Mouse (Mus musculus) adrenal gland, postnatal 10 days (tissue): ENCODE results near the gene Scin. TPM values are rescaled to one million over a fixed set of nuclear protein-coding genes. Genes with fewer than 3 reads are reported as not detected.
"Not testable (repeated sequence)": the region's sequence is repeated elsewhere in the genome, so short reads cannot be mapped to it uniquely, and the experiment has no call there.

Experiments used
- DNase-seq: peaks from one replicate; pipeline ENCODE4 v3.0.0; 2021; ENCODE audit warnings: mixed read lengths
- long read RNA-seq, 2 experiments: library from polyadenylated mRNA; stranded (forward); transcript quantifications; one replicate each; pipeline ENCODE4 v2.0.0; 2021
- total RNA-seq, 2 experiments: library from RNA; stranded (reverse); gene quantifications; 2 replicates each; pipeline ENCODE4 v1.2.3; 2021

The Scin gene
- total RNA-seq, result under 1 TPM; 0.45 to 0.63 TPM
- long read RNA-seq, experiment 1, result 0 reads
- long read RNA-seq, experiment 2, partial matches to known transcripts, result 0 of 1 reads
- long read RNA-seq, experiment 2, other reads (novel, unspliced or antisense), result 0 of 1 reads

DNA sequence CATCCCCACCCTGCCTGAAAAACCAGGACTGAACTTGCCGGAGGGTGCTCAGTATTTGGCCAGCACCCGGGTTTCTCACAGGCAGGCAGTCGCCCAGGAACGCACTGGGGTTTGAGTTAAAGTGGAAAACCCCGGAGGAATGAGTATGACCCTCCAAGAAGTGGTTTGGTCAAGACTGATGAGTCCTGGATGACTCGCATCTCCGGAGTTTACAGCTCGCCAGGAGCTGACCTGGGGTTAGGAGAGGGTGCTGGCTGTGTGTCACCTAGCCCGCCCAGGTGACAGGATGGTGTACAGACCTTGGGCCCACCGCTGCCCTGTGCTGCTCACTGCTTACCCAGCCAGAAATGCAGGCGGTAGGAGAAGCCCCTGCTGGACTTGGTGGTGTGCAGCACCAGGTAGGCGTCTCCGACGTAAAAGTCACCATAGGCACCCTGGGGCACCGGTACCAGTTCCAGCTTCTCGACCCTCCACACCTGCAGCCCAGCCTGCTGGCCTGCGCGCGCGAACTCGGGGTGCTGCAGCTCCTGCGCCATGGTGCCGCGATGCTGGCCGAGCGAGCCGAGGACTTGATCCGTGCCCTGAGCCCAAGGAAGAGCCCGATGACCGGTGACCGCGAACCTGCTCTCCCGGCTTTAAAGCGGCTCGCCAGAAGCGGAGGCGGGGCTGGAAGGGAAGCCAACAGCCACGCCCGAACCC is at the start of gene Scin:
Scin (minus strand) TSS at position 656 of the 699 bp plus-strand sequence.
- DNase-seq, result peak; percentile 46

DNA sequence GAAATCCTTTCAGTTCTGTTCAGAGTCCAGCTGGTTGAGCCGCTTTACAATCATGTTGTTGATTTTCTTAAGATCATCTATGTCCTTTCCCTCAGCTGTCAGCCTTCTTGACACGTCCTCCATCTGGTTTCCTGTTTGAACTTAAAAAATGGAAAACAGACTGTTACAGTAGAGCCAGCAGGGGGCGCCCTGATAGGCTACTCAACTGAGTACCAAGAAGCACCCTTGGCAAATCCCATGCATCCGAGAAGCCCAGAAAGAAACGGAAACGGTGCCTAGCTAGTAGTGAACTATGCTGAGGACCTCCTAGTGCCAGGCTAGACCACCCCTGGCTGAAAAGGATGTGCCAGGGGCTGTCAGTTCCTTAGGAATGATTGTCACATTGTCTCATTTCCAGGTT is 43.1 kb upstream of the Scin start:
- peak; percentile 57 for DNase-seq

DNA sequence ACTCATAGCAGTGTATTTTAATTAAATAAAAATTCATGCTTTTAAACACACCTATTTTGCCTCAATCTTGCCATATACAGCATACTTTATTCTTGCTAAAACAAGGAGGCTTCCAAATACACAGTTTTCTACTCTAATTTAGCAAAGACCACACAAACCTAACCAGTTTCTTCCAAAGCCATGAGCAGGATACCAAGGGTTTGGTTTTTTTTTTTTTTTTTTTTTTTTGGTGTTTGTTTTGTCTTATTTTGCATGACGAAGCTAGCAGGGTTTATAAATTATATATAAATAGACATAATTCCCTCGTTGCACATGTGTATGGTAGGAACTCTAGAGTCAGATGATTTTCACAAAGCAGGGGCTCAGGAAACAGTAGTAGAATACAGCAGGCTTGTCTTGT is 42.1 kb upstream of the Scin start:
- DNase-seq, result no peak

DNA sequence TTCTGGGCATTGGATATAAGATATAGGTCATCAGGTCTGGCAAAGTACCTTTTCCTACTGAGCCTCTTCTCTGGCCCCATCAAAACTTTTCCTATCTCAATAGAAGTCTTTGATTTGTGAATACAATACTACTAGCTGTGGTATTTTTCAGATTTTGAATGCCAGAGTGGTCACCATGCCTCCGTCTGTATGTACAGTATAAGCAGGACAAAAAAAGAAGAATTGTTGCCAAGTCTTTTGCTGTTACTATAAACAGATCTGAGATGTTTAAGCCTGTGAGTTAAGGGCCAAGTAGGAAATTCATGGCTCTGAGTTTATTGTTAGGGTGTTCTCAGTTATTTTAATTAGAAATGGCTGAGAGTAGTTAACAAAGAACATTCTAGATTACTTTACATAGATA is 41.1 kb upstream of the Scin start:
- DNase-seq, result not testable (repeated sequence)

DNA sequence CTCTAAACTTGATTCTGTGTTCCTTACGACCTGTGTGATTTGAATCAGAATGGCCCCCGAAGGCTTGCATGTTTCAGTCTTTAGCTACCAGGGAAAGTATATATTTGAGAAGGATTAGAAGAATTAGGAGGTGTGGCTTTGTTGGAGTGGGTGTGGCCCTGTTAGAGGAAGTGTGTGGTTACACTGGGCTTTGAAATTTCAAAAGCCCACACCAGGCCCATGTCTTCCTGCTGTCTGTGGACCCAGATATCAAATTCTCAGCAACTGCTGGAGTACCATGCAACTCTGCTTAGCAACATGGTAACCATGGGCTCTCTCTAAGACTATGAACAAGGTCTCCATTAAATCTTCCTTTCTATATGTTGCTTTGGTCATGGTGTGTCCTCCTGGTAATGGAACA is 37.6 kb upstream of the Scin start:
- no peak for DNase-seq

DNA sequence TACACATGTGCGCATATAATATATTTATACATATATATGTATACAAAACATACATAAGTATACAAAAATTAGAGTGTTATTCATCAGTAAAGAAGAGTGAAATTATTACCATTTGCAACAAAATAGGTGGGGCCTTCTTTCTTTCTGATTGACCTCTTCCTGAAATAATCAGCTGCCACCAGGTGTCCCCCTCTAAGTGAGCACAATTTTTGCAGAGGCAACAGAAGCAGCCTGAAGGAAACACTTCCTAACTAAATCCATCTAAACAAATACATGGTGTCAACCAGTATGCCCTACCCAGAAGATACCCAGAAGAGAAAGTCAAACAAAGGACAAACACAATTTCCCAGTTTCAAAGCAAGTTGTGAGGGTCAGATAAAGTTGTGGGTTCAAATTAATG is 35.6 kb upstream of the Scin start:
- DNase-seq, result no peak

DNA sequence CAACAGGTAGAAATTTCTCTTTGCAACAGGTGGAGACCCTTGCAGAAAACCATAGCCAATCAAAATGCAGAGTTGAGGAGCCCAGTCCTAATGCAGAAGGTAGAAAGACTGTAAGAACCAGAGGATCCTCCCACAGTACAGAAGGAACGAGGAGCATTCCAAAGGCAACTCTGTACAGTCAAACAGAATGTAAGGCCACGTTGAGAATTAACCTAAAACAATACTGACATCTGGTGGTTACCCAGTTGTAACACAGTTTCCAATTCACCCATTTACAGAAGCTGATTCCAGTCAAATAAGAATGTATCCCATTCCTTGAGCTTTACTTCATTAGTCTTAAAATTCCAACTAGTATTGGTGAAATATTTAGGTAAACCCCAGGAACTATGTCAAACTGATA is 30.6 kb upstream of the Scin start:
- DNase-seq, result no peak

DNA sequence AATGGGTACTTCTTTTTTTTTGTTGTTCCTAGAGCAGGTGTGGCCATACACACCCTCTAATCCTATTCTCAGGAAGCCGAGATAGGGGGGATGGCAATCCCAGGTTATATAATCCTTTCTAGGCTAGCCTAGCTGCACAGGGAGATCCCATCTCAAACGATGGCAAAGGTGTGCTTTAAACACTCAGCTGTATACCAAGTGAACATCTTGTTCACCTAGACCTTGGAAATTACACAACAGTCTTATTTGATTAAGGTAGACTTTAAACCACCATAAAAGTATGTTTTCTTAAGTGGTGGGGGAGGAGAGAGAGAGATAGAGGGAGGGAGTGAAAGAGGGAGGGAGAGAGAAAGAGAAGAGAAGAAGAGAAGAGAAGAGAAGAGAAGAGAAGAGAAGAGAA is 26.7 kb upstream of the Scin start:
- no peak for DNase-seq

DNA sequence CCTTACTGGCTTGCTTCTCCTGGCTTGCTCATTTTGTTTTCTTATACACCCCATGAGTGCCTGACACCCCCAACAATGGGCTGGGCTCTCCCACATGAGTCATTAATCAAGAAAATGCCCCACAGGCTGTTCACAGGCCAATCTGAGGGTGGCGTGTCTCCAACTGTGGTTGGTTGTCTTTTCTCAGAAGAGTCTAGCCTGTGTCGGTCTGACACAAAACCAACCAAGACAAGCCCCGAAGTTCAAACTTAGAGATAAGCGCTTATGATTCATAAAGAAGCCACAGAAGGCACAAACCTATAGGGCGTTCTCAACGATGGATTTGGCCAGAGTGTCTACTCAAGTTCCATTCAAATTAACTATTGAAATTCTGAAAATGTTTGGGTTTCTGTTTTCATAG is 20.2 kb upstream of the Scin start:
- no peak for DNase-seq

DNA sequence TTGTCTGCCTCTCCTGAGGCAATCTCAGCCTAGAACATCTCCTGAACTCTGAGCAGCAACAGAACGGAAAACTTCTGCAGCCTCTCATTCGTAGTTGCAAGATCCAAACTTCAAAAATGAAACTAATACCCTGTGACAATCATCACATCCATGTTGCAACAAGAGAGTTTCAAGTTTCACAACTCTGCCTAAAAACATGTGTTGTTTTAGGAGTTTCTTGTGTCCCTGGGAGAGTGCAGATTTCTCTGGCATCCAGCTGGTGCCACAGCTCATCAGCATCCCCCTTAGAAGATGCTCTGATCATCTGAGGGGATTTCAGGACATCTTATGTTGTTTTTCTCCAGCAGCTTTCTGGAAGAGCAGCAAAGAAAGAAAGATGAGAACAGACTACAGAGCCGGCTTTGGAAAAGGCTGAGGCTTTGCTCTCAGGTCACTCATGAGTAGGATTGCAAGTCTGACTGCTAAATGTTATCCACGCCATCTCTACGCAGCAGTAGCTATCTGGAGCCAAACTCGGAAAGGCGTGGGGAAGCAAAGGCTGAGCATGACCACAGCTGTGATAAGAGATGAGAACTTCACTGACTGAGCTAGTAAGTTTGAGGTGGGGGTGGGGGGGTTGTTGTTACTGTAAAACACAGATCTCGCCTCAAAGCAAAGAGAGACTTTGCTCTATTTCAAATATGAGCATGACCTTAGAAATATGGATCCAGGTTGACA is 18.5 kb upstream of the Scin start:
- no peak for DNase-seq

DNA sequence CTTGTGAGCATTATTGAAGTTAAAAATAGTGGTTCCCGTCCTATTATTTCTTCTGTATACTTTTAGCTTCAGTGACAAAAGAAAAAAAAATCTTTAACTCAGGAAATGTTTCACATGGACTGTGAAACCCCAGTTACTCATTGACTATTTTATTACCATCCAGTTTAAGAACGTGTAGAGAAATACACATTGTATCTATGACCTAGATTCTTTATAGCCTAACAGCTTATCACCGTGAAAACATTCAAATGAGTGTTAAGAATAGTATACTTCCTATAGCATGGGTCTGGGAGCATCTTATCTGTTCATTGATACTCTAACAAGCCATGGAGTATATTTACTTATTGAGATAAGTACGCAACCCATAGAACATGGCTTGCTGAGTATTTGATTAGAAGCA is 13.3 kb upstream of the Scin start:
- no peak for DNase-seq

DNA sequence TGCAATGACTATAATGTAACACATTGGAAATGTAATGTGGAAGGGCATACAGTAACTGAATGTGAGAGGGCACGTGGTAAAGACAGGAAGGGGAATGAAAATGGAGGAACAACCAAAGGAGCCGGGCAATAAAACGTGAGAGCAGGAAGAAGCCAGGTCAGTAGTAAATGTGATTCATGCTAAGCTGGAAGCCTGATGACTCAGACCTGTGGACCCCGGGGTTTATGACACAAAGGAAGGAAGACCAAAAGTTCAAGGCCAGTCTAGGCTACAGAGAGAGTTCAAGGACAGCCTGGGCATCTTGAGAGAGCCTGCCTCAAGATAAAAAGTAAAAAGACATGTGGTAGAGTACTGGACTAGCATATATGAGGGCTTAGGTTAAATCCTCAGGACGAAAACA is 12.5 kb upstream of the Scin start:
- DNase-seq, result no peak

DNA sequence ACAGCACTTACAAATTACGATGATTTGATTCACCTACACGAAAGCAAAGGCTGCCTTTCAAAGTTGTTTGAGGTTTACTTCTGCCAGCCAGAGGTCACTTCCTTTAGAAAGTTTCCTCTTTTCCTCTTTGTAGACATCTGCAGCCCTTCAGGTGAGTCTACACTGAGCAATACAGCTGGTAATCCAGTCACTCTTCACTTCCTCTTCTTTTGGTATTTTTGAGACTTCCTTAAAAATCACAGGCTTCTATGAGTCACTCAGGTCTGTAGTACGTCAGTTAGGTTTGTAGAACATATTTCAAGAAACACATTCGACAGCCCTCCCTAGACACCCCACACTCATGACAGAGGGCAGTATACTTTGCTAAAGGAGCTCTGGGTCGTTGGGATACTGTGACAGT is 6.7 kb upstream of the Scin start:
- no peak for DNase-seq

DNA sequence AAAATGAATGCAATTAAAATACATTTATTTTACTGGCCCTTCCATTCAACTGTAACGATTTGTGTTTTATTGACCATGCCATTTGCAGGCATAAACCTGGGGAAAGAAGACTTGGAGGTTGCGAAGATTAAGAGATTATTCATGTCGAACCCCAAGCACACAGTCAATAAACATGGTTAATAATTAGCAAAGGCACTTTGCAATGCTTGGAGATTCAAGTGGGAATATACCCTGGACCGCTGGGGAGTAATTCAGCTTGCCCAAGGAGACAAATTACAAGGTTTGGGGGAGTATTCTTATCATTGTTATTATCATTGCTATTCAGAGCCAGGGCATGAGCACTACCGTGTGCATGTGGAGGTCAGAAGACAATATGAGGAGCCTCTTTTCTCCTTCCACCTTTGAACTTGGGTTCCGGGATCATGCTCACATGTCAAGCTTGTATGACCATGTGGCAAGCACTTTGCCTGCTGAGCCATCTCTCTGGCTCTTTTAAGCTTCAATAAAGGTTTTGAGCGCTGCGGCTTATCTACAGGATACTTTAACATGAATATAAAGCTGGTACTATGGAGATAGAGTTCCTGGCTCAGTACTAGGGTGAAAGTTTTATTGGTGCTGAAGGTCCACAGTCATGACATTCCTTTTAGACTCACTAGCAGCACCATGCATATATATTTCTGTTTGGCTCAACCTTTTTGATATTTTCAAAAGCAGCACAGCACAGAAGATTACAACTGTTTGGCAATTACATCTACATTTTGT is 5.6 kb upstream of the Scin start:
- no peak for DNase-seq

DNA sequence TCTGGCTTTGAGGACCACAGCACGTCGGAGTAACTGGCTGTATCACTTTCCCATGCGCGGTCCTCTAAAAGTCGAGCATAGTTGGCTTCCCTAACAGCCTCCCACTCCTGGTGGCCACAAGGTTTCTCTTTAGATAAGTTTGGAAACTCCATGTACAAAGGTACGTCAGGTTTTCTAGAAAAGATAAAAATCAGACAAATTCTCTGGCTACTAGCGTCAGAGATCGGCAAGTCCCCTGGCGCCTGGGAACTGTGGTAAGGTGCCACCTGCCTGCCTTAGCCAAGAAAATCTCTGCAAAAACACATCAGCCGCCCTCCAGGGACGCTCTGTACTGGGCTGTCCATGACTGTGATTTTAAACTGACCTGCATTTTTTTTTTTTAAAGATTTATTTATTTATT is 501 bp upstream of the Scin start:
- peak; percentile 39 for DNase-seq

DNA sequence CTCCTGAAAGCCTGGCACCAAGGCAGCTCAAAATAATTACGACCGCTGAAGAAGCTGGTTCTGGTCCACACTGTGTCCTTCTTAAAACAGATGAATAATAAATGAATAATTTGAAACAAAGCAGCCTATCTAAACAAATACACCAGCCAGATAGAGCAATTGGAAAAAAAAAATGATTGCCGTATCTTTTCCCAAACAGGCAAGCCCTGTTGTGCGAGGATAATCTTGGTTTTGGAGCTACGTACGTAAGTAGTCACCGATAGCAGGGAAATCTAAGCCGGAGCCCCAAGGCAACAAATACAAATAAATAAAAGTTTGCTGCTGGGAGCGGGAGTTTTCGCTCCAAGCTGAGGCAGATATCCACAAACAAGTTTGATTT is 845 bp downstream of the Scin start:
- no peak for DNase-seq

DNA sequence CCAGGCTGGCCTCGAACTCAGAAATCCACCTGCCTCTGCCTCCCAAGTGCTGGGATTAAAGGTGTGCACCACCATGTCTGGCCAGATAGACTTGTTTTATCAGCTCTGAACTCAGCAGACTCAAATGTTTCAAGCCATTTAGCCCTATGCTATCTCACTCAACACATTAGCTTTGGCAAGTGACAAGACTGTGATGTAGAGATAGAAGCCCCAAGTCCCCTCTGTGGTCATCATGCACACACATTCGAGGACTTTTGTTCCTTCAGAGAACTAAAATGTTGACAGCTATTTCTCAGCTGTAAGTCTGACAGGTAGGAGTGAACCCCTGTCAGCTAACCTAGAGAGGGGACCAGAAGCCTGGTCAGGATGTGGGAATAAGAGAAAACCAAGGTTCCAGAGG is 15.2 kb downstream of the Scin start:
- no peak for DNase-seq

DNA sequence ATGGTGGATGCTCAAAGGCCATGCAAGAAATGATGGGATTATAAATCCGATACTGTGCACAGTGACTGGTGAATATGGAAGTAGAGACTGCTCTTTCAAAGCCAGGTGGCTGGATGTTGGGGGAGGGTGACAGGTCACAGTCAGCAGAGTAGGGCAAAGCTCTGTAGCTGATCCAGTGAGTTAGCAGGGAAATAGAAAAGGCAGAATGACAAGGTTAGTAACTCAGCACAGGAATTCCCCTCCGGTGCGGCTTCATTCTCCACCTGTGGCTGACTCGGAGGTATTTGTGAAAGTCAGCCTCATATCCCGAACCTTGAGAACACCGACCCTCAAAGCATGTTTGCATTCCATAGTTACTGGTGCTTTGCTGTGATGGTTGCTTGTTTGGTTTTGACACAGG is 17.0 kb downstream of the Scin start:
- DNase-seq, result no peak

DNA sequence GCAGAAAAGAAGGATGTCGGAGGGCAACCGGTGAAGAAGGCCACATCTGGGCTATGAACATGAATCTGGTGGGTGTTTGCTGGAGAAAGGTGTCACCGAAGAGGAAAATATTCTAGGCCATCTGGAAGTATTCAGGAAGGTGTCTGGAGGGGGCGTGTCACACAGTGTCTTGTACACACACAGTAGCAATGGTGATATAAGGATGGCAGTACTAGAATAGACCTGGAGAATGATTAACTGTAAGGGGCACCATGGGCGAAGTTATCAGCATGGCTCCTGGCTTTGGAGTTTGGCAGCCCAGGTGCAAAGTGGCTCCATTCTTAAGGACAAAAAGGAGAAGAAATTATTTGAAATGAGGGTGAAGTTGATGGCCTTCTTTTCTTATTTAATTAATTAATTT is 17.8 kb downstream of the Scin start:
- DNase-seq, result no peak

DNA sequence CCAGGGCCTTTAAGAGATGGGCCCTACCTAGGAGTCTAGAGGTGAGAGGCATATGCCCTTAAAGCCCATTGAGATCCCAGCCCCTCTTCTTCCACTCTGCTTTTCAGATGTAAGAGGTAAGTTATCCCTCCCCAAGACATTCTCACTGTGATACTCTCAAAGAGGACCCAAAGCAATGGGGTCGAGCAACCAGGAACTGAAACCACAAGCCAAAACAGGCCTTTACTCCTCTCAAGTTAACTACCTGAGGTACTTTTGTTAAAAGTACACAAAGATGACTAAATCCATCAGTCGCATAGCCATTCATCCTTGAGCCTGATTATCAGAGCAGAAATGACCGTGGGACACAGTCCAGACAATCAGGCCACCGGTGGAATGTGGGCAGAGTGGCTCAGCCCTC is 19.1 kb downstream of the Scin start:
- no peak for DNase-seq

DNA sequence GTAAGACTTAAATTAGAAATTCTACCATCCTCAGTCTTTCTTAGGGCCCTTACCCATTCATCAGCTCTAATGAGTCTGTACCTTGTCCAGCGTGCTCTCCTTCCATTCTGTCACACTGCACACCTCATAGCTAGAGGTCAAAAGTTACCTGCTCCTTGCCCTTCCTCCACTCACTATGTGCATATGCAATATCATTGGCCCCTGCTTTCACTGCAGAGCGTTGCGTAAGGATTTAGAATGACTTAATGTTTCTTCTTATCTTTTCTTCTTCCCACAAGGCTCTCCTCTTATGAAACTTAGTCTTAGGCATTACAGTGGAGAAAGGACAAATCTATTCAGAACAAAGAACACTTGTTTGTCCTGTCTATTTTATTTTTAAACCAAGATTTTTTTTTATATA is 20.0 kb downstream of the Scin start:
- no peak for DNase-seq

DNA sequence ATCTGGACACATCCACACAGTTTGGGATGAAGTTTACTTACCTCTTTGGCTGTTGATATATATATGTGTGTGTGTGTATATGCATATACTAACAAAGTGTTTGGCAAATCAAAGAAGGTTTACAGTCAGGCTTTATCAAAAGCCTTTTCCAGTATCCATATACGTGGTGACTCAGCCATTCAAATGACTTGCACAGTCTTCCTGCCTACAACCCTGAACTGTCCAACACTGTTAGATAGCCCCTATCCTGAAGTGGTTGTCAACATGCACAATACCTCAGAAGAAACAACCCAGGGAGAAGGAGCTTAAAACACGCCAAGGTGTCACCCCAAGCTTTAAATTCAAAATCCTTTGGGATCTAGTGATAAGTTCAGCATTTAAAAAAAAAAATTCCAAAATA is 20.4 kb downstream of the Scin start:
- no peak for DNase-seq

DNA sequence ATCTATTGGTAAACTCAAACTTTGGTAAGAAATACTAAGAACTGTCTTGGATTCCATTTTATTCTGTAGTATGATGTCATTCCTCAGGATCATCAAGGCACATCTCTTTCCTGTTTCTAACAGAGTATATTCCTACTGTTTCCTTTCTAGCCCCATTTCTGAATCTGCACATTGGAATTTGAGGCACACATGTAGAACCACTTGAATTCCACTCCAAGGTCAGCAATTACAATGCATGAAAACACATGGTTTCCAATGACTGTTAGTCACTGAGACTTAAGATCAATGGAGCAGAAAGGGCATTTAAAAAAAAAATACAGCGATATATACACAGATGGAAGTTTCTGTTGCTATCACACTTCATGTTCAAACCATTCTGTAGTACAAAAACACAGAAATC is 24.8 kb downstream of the Scin start:
- DNase-seq, result no peak
